Mouse (Mus musculus) left cerebral cortex, adult 2 months (tissue): Measurements from ENCODE around the gene 2510009E07Rik. TPM values are rescaled to one million over a fixed set of nuclear protein-coding genes. Genes with fewer than 3 reads are reported as not detected.

Experiments
- DNase-seq, 2 experiments: peaks; one replicate each; pipeline ENCODE4 v3.0.0; 2021 to 2022; ENCODE audit warnings: low spot score in 2 of 2, mixed read lengths in 1 of 2; ENCODE audit errors: extremely low spot score in 1 of 2
- H3K27ac ChIP-seq: fragments of 200-600 bp; 2 replicates; pipeline ENCODE4 v1.8.1; 2022
- H3K4me3 ChIP-seq: fragments of 200-600 bp; 2 replicates; pipeline ENCODE4 v1.8.1; 2022
- CTCF ChIP-seq: fragments of 200-600 bp; IDR thresholded peaks from 2 replicates; pipeline ENCODE4 v1.8.1; 2022; ENCODE audit warnings: antibody characterized with exemption, mild to moderate bottlenecking, moderate library complexity
- intact Hi-C: fragments of 180-260 bp; cut with DNase I; formaldehyde crosslinking; loops from one replicate; pipeline ENCODE4 v1.15.1; 2025
- total RNA-seq, 2 experiments: library from RNA; stranded (reverse); gene quantifications; 2 replicates each; pipeline ENCODE4 v1.2.3; 2021

Gene 2510009E07Rik
- total RNA-seq, 2 experiments from 2014 or later, result 47.8 to 56.5 TPM

GRCm38 (mm10) chr16:21671878-21672277 is 22.6 kb downstream of the 2510009E07Rik start:
- intact Hi-C loops, result no loop called here
- no peak for DNase-seq
- Histone ChIP-seq H3K4me3 (no peak overlapping the region), H3K27ac (no peak overlapping the region)
- TF ChIP-seq CTCF, result no peak

- intact Hi-C loops, result no loop called here
- TF ChIP-seq CTCF, result no peak
- no peak for DNase-seq
- Histone ChIP-seq H3K4me3 (no peak overlapping the region), H3K27ac (no peak overlapping the region)
These were observed 29.0 kb downstream of the 2510009E07Rik start for GRCm38 (mm10) chr16:21665423-21665986.

GRCm38 (mm10) chr16:21664633-21665363 is 29.7 kb downstream of the 2510009E07Rik start:
- DNase-seq, result no peak
- H3K4me3 ChIP-seq, result no peak overlapping the region
- no peak for TF ChIP-seq CTCF
- no peak overlapping the region for H3K27ac ChIP-seq
- intact Hi-C loops, result no loop called here

- Histone ChIP-seq H3K27ac (no peak overlapping the region), H3K4me3 (no peak overlapping the region)
- TF ChIP-seq CTCF, result no peak
- DNase-seq, result no peak
- intact Hi-C loops, result no loop called here
These were observed 38.5 kb downstream of the 2510009E07Rik start for GRCm38 (mm10) chr16:21655961-21656360.

GRCm38 (mm10) chr16:21655291-21655690 is 39.2 kb downstream of the 2510009E07Rik start:
- intact Hi-C loops, result no loop called here
- H3K27ac ChIP-seq, result no peak overlapping the region

GRCm38 (mm10) chr16:21654384-21654783 is 40.1 kb downstream of the 2510009E07Rik start:
- Histone ChIP-seq H3K4me3 (no peak overlapping the region), H3K27ac (no peak overlapping the region)
- DNase-seq, result no peak
- intact Hi-C loops, result no loop called here
- TF ChIP-seq CTCF, result no peak

More at GRCm38 (mm10) chr16:21655291-21655690, 39.2 kb downstream of the 2510009E07Rik start:
- DNase-seq, result no peak
- no peak for TF ChIP-seq CTCF
- no peak overlapping the region for H3K4me3 ChIP-seq

GRCm38 (mm10) chr16:21653151-21653550 is 41.3 kb downstream of the 2510009E07Rik start:
- no peak overlapping the region for H3K4me3 ChIP-seq
- DNase-seq, result no peak
- intact Hi-C loops, result no loop called here
- no peak overlapping the region for H3K27ac ChIP-seq
- TF ChIP-seq CTCF, result no peak

GRCm38 (mm10) chr16:21651161-21651560 is 43.3 kb downstream of the 2510009E07Rik start:
- H3K27ac ChIP-seq, result no peak overlapping the region
- no peak for TF ChIP-seq CTCF
- intact Hi-C loops, result no loop called here

GRCm38 (mm10) chr16:21650289-21650688 is 44.2 kb downstream of the 2510009E07Rik start:
- no peak for TF ChIP-seq CTCF
- intact Hi-C loops, result no loop called here

More at GRCm38 (mm10) chr16:21651161-21651560, 43.3 kb downstream of the 2510009E07Rik start:
- DNase-seq, result no peak
- H3K4me3 ChIP-seq, result no peak overlapping the region

GRCm38 (mm10) chr16:21648800-21649199 is 45.7 kb downstream of the 2510009E07Rik start:
- Histone ChIP-seq H3K4me3 (no peak overlapping the region), H3K27ac (no peak overlapping the region)
- intact Hi-C loops, result no loop called here
- no peak for DNase-seq
- no peak for TF ChIP-seq CTCF

More at GRCm38 (mm10) chr16:21650289-21650688, 44.2 kb downstream of the 2510009E07Rik start:
- no peak for DNase-seq
- Histone ChIP-seq H3K27ac (no peak overlapping the region), H3K4me3 (no peak overlapping the region)

GRCm38 (mm10) chr16:21646496-21646895 is 48.0 kb downstream of the 2510009E07Rik start:
- intact Hi-C loops, result no loop called here
- no peak overlapping the region for H3K27ac ChIP-seq

GRCm38 (mm10) chr16:21645915-21646314 is 48.5 kb downstream of the 2510009E07Rik start:
- Histone ChIP-seq H3K4me3 (no peak overlapping the region), H3K27ac (no peak overlapping the region)
- DNase-seq, result no peak
- TF ChIP-seq CTCF, result no peak
- intact Hi-C loops, result no loop called here

More at GRCm38 (mm10) chr16:21646496-21646895, 48.0 kb downstream of the 2510009E07Rik start:
- no peak overlapping the region for H3K4me3 ChIP-seq
- TF ChIP-seq CTCF, result no peak
- no peak for DNase-seq

- no peak for DNase-seq
- Histone ChIP-seq H3K27ac (peak overlapping the region; percentile 79; the same call in 1 of the 2 replicates), H3K4me3 (no peak overlapping the region)
- intact Hi-C loops, result no loop called here
- no peak for TF ChIP-seq CTCF
These were observed 49.9 kb downstream of the 2510009E07Rik start for GRCm38 (mm10) chr16:21644574-21644973.
